Mouse (Mus musculus): ENCODE measurements around the gene Kcnb1. TPM values are rescaled to one million over a fixed set of nuclear protein-coding genes. Genes with fewer than 3 reads are reported as not detected.

Kcnb1 gene
- polyA plus RNA-seq, 1 experiment, result 0.45 TPM

GRCm38 (mm10) chr2:167186003-167186402 lies 4.0 kb downstream of the Kcnb1 start:
- TF ChIP-seq CTCF (IDR thresholded peaks at IDR 0.05; ENCODE audit: control insufficient read depth, insufficient read depth, low read length) (no peak), POLR2A (IDR thresholded peaks at IDR 0.05; ENCODE audit: borderline replicate concordance, control insufficient read depth, low read depth, low read length) (no peak)
- no peak overlapping the region for H3K27ac ChIP-seq (ENCODE audit: control insufficient read depth, insufficient read depth, low read depth, low read length, poor library complexity)
- WGBS, result 62% methylated on average over 13 of the region's 13 CpGs

DNA sequence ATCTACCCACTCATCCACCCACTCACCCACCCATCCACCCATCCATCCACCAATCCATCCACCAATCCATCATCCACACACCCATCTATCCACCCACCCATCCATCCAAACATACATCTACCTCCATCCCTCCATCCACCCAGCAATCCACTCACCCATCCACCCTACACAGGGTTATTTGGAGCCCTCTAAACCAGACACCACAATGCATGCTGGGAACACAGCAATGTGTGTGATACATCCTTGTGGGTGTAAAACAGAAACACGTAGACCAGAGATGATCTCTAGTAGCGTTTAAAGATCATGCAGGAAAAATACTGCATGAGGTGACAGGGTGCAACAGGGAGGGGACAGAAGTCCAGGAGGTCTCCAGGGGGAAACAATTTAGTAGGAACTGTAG lies 4.5 kb downstream of the Kcnb1 start:
- no peak overlapping the region for H3K4me3 ChIP-seq (replicated peaks; ENCODE audit: control insufficient read depth, low read depth, low read length)
- WGBS, result 66% methylated on average over 2 of the region's 2 CpGs
- H3K27ac ChIP-seq (ENCODE audit: control insufficient read depth, insufficient read depth, low read depth, low read length, poor library complexity), result no peak overlapping the region
- no peaks in the 10 kb centered on the region for H3K4me1 ChIP-seq (ENCODE audit: control insufficient read depth, insufficient read depth, low read length)
- no peak for TF ChIP-seq POLR2A (IDR thresholded peaks at IDR 0.05; ENCODE audit: borderline replicate concordance, control insufficient read depth, low read depth, low read length)
- TF ChIP-seq CTCF (IDR thresholded peaks at IDR 0.05; ENCODE audit: control insufficient read depth, insufficient read depth, low read length), result no peak

More at GRCm38 (mm10) chr2:167186003-167186402, 4.0 kb downstream of the Kcnb1 start:
- no peaks in the 10 kb centered on the region for H3K4me1 ChIP-seq (ENCODE audit: control insufficient read depth, insufficient read depth, low read length)
- no peak overlapping the region for H3K4me3 ChIP-seq (replicated peaks; ENCODE audit: control insufficient read depth, low read depth, low read length)

GRCm38 (mm10) chr2:167181662-167182389 lies 8.1 kb downstream of the Kcnb1 start:
- Histone ChIP-seq H3K4me1 (ENCODE audit: control insufficient read depth, insufficient read depth, low read length) (no peaks in the 10 kb centered on the region), H3K4me3 (replicated peaks; ENCODE audit: control insufficient read depth, low read depth, low read length) (no peak overlapping the region), H3K27ac (ENCODE audit: control insufficient read depth, insufficient read depth, low read depth, low read length, poor library complexity) (no peak overlapping the region)
- TF ChIP-seq CTCF (IDR thresholded peaks at IDR 0.05; ENCODE audit: control insufficient read depth, insufficient read depth, low read length) (no peak), POLR2A (IDR thresholded peaks at IDR 0.05; ENCODE audit: borderline replicate concordance, control insufficient read depth, low read depth, low read length) (no peak)
- WGBS, result 78% methylated on average over 14 of the region's 14 CpGs

- no peaks in the 10 kb centered on the region for H3K4me1 ChIP-seq (ENCODE audit: control insufficient read depth, insufficient read depth, low read length)
- H3K4me3 ChIP-seq (replicated peaks; ENCODE audit: control insufficient read depth, low read depth, low read length), result no peak overlapping the region
- 80% methylated on average over 8 of the region's 8 CpGs for WGBS
- H3K27ac ChIP-seq (ENCODE audit: control insufficient read depth, insufficient read depth, low read depth, low read length, poor library complexity), result no peak overlapping the region
- TF ChIP-seq CTCF (IDR thresholded peaks at IDR 0.05; ENCODE audit: control insufficient read depth, insufficient read depth, low read length) (no peak), POLR2A (IDR thresholded peaks at IDR 0.05; ENCODE audit: borderline replicate concordance, control insufficient read depth, low read depth, low read length) (no peak)
Measured at GRCm38 (mm10) chr2:167181096-167181495, 8.9 kb downstream of the Kcnb1 start.

GRCm38 (mm10) chr2:167179301-167179700 lies 10.7 kb downstream of the Kcnb1 start:
- TF ChIP-seq CTCF (IDR thresholded peaks at IDR 0.05; ENCODE audit: control insufficient read depth, insufficient read depth, low read length) (no peak), POLR2A (IDR thresholded peaks at IDR 0.05; ENCODE audit: borderline replicate concordance, control insufficient read depth, low read depth, low read length) (no peak)
- no peak overlapping the region for H3K4me3 ChIP-seq (replicated peaks; ENCODE audit: control insufficient read depth, low read depth, low read length)
- 67% methylated on average over 10 of the region's 10 CpGs for WGBS
- H3K4me1 ChIP-seq (ENCODE audit: control insufficient read depth, insufficient read depth, low read length), result no peaks in the 10 kb centered on the region
- no peak overlapping the region for H3K27ac ChIP-seq (ENCODE audit: control insufficient read depth, insufficient read depth, low read depth, low read length, poor library complexity)

DNA sequence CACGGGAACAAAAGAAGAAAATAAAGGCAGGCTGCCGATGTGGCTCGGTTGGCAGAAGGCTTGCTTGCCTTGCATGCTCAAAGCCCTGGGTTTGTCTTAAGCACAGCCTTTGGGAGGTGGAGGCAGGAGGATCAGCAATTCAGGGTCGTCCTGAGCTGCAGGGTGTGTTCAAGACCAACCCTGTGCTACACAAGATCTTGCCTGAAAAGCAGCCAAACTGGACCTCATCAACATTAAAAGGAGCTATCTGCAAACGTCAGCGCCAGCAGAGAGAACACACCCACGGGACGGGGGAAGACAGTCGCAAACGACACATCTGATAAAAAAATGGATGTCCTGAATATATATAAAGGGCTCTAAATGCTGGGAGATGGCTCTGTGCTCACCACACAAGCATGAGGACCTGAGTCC lies 12.7 kb downstream of the Kcnb1 start:
- TF ChIP-seq CTCF (IDR thresholded peaks at IDR 0.05; ENCODE audit: control insufficient read depth, insufficient read depth, low read length), result no peak
- TF ChIP-seq POLR2A (IDR thresholded peaks at IDR 0.05; ENCODE audit: borderline replicate concordance, control insufficient read depth, low read depth, low read length), result no peak
- H3K4me1 ChIP-seq (ENCODE audit: control insufficient read depth, insufficient read depth, low read length), result no peaks in the 10 kb centered on the region
- no peak overlapping the region for H3K4me3 ChIP-seq (replicated peaks; ENCODE audit: control insufficient read depth, low read depth, low read length)
- WGBS, result 52% methylated on average over 10 of the region's 10 CpGs
- no peak overlapping the region for H3K27ac ChIP-seq (ENCODE audit: control insufficient read depth, insufficient read depth, low read depth, low read length, poor library complexity)

- H3K4me3 ChIP-seq (replicated peaks; ENCODE audit: control insufficient read depth, low read depth, low read length), result no peak overlapping the region
- 84% methylated on average over 6 of the region's 6 CpGs for WGBS
- no peak overlapping the region for H3K27ac ChIP-seq (ENCODE audit: control insufficient read depth, insufficient read depth, low read depth, low read length, poor library complexity)
- no peaks in the 10 kb centered on the region for H3K4me1 ChIP-seq (ENCODE audit: control insufficient read depth, insufficient read depth, low read length)
- TF ChIP-seq POLR2A (IDR thresholded peaks at IDR 0.05; ENCODE audit: borderline replicate concordance, control insufficient read depth, low read depth, low read length), result no peak
- no peak for TF ChIP-seq CTCF (IDR thresholded peaks at IDR 0.05; ENCODE audit: control insufficient read depth, insufficient read depth, low read length)
Measured at GRCm38 (mm10) chr2:167175284-167175683, 14.7 kb downstream of the Kcnb1 start.

DNA sequence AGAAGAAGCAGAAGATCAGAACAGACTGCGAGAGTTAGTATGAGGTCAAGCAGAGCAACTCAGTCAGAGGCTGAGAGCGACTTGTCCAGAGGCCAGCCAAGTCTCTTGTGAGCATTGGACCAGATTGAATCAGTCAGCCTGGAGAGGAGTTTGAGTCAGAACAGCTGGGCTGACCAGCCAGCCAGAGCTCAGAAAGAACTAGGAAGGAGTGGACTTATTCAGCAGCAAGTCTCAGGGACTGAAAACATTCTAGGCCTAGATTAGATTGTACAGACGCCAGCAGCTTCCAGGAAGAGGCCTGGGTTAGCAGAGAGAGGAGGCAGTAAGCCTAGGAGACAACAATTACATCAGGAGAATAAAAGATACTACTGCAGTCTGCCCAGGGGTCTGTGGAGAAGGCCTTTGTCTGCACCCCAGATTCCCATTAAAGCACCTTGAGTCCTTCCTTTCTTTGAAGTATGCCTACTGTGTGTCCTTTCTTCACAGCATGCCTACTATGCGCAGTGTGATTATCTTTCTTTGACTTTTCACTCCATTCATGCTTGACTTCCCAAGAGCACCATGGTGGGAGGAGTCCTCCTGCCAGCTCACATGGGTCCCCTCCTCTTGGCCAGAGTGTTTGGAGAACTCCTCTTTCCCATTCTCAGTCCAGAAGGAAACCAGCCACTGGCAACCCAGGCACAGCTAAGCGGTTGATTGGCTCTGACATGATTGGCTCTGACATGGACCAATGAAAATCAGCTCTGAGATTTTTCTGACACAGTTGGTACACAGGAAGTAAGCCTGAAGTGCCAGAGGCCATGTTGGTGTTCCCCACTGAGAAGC lies 16.7 kb downstream of the Kcnb1 start:
- Histone ChIP-seq H3K4me3 (replicated peaks; ENCODE audit: control insufficient read depth, low read depth, low read length) (no peak overlapping the region), H3K27ac (ENCODE audit: control insufficient read depth, insufficient read depth, low read depth, low read length, poor library complexity) (no peak overlapping the region), H3K4me1 (ENCODE audit: control insufficient read depth, insufficient read depth, low read length) (no peaks in the 10 kb centered on the region)
- no peak for TF ChIP-seq CTCF (IDR thresholded peaks at IDR 0.05; ENCODE audit: control insufficient read depth, insufficient read depth, low read length)
- no peak for TF ChIP-seq POLR2A (IDR thresholded peaks at IDR 0.05; ENCODE audit: borderline replicate concordance, control insufficient read depth, low read depth, low read length)
- WGBS, result 75% methylated on average over 5 of the region's 5 CpGs
